Mouse (Mus musculus): ENCODE results near the gene Gm9125. TPM values are rescaled to one million over a fixed set of nuclear protein-coding genes. Genes with fewer than 3 reads are reported as not detected.
"Not testable (repeated sequence)": the region's sequence is repeated elsewhere in the genome, so short reads cannot be mapped to it uniquely, and the experiment has no call there.

Gm9125 gene
- total RNA-seq (2012; rRNA removed) (not detected in 2 replicates), total RNA-seq (2014; rRNA removed) (not detected in 2 replicates), polyA plus RNA-seq (2012; ENCODE audit: insufficient read length, low read depth) (not detected in 2 replicates)

DNA sequence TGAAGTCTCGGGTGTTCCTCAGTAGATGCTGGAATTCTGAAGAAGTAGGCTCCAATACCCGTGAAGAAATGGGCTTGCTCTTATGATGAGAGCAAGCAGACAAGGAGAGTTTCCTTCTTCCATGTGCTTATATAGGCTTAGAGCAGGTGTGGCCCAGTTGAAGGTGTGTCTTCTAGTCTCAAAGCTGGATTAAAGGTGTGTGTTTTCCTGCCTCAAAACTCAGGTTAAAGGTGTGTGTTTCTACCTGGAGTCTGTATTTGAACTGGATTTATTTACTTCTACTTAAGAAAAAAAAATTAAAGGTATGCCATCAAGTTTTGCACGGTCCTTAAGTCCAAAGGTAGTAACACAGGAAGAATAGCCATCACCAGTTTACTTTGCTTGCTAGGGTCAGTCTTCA, at the start of gene Gm9125:
Gene Gm9125 (minus strand): TSS at position 101 of the 400 bp plus-strand sequence.
- dilution Hi-C loops (cut with MboI; ENCODE audit: extremely low pct_ligation_motif_present, extremely low pct_unique_long_range_greater_than_20kb, low sequenced_read_pairs); H3K36me3 ChIP-seq (replicated peaks in 1 of 2; ENCODE audit: control insufficient read depth in 1 of 2, insufficient read depth in 1 of 2, low read length in 1 of 2); H3K9me3 ChIP-seq (replicated peaks; ENCODE audit: low read length); H3K27ac ChIP-seq (ENCODE audit: insufficient read depth, low read depth); DNase-seq (ENCODE audit: extremely low read depth); H3K4me1 ChIP-seq (ENCODE audit: control insufficient read depth in 1 of 2, insufficient read depth in 2 of 2); H3K9ac ChIP-seq (ENCODE audit: insufficient read depth, low read depth); H3K4me2 ChIP-seq (ENCODE audit: insufficient read depth, low read depth, poor library complexity, severe bottlenecking); H3K79me2 ChIP-seq (replicated peaks; ENCODE audit: control insufficient read depth, extremely low read depth, insufficient read depth, poor library complexity, severe bottlenecking); H3K27me3 ChIP-seq (replicated peaks); in situ Hi-C loops (cut with MboI; ENCODE audit: low pct_ligation_motif_present, low pct_unique_long_range_greater_than_20kb, low sequenced_read_pairs); H3K4me3 ChIP-seq (replicated peaks in 1 of 3; ENCODE audit: low read depth in 2 of 3, low read length in 2 of 3, poor library complexity in 1 of 3): not testable (repeated sequence)

DNA sequence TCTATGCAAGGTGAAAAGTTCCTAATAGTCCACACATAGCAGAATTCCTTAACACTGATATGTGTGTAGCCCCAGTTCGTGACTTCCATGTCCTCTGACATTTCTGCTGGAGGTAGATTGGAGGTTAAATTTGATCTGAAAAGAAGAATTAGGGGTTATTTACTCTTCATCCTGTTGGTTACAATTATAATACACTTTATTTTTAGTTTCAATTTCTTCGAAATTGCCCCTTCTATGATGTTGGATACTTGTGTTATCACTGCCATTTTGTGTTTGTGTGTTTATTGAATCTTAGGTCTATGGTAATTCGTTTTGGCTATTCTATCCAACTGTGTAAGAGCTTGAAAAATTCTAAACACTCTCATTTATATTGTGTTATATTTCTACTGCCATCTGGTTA, 17.9 kb upstream of the Gm9125 start, which contains the start of gene Gm10697:
Gene Gm10697 (minus strand): TSS at position 101 of the 400 bp plus-strand sequence.
- H3K4me3 ChIP-seq (replicated peaks in 1 of 3; ENCODE audit: low read depth in 2 of 3, low read length in 2 of 3, poor library complexity in 1 of 3); H3K9me3 ChIP-seq (replicated peaks; ENCODE audit: low read length); H3K27me3 ChIP-seq (replicated peaks); H3K9ac ChIP-seq (ENCODE audit: insufficient read depth, low read depth); in situ Hi-C loops (cut with MboI; ENCODE audit: low pct_ligation_motif_present, low pct_unique_long_range_greater_than_20kb, low sequenced_read_pairs); H3K79me2 ChIP-seq (replicated peaks; ENCODE audit: control insufficient read depth, extremely low read depth, insufficient read depth, poor library complexity, severe bottlenecking); H3K4me2 ChIP-seq (ENCODE audit: insufficient read depth, low read depth, poor library complexity, severe bottlenecking); DNase-seq (ENCODE audit: extremely low read depth); H3K27ac ChIP-seq (ENCODE audit: insufficient read depth, low read depth); dilution Hi-C loops (cut with MboI; ENCODE audit: extremely low pct_ligation_motif_present, extremely low pct_unique_long_range_greater_than_20kb, low sequenced_read_pairs); H3K36me3 ChIP-seq (replicated peaks in 1 of 2; ENCODE audit: control insufficient read depth in 1 of 2, insufficient read depth in 1 of 2, low read length in 1 of 2); H3K4me1 ChIP-seq (ENCODE audit: control insufficient read depth in 1 of 2, insufficient read depth in 2 of 2): not testable (repeated sequence)

DNA sequence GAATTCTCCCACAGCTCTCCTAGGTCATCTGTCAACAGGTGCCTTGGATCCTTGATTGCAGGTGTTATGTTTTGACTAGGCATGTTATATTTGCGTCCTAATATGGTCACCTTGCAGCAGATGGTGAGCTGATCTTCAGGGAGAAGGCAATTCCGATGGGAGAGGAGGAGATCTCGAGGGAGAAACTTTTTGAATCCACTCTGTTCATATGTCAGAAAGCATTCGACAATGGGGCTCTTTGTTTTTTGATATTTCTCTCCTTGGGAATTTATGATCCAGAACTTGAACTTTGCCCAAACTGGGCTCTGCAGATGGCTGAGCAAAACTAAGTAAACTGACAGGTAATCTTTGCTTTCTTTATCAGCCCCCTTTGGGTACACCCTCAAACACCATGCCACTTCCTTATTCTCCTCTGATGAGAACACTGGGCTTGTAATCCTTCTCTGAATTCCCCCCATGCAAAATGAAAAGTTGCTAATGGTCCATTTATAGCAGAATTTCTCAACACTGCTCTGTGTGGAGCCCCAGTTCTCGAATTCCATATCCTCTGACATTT, 5.0 kb downstream of the Gm9125 start:
- H3K4me3 ChIP-seq (replicated peaks in 1 of 3; ENCODE audit: low read depth in 2 of 3, low read length in 2 of 3, poor library complexity in 1 of 3); H3K27ac ChIP-seq (ENCODE audit: insufficient read depth, low read depth); H3K27me3 ChIP-seq (replicated peaks); dilution Hi-C loops (cut with MboI; ENCODE audit: extremely low pct_ligation_motif_present, extremely low pct_unique_long_range_greater_than_20kb, low sequenced_read_pairs); H3K9me3 ChIP-seq (replicated peaks; ENCODE audit: low read length); H3K79me2 ChIP-seq (replicated peaks; ENCODE audit: control insufficient read depth, extremely low read depth, insufficient read depth, poor library complexity, severe bottlenecking); H3K4me1 ChIP-seq (ENCODE audit: control insufficient read depth in 1 of 2, insufficient read depth in 2 of 2); H3K9ac ChIP-seq (ENCODE audit: insufficient read depth, low read depth); H3K36me3 ChIP-seq (replicated peaks in 1 of 2; ENCODE audit: control insufficient read depth in 1 of 2, insufficient read depth in 1 of 2, low read length in 1 of 2); DNase-seq (ENCODE audit: extremely low read depth); H3K4me2 ChIP-seq (ENCODE audit: insufficient read depth, low read depth, poor library complexity, severe bottlenecking); in situ Hi-C loops (cut with MboI; ENCODE audit: low pct_ligation_motif_present, low pct_unique_long_range_greater_than_20kb, low sequenced_read_pairs): not testable (repeated sequence)

DNA sequence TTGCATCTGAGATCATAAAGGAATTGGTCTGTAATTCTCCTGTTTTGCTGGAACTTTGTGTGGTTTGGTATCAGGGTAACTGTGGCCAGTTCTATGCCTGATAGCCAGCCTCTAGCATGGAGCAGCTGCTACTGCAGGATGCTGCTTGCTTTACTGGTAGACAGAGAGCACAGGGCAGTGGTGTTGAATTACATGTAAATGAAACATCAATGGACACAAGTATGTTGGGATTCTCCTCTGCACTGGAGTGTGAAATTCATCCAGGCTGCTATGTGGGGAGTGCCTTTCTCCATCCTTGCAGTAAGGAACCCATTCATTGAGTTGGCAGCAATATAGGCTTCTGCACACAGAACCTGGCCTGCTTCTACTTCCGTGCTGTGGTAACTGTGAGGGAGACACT, 16.4 kb downstream of the Gm9125 start:
- H3K9me3 ChIP-seq (replicated peaks; ENCODE audit: low read length); H3K27me3 ChIP-seq (replicated peaks); H3K4me2 ChIP-seq (ENCODE audit: insufficient read depth, low read depth, poor library complexity, severe bottlenecking); dilution Hi-C loops (cut with MboI; ENCODE audit: extremely low pct_ligation_motif_present, extremely low pct_unique_long_range_greater_than_20kb, low sequenced_read_pairs); H3K4me1 ChIP-seq (ENCODE audit: control insufficient read depth in 1 of 2, insufficient read depth in 2 of 2); H3K4me3 ChIP-seq (replicated peaks in 1 of 3; ENCODE audit: low read depth in 2 of 3, low read length in 2 of 3, poor library complexity in 1 of 3); H3K79me2 ChIP-seq (replicated peaks; ENCODE audit: control insufficient read depth, extremely low read depth, insufficient read depth, poor library complexity, severe bottlenecking); H3K27ac ChIP-seq (ENCODE audit: insufficient read depth, low read depth); DNase-seq (ENCODE audit: extremely low read depth); in situ Hi-C loops (cut with MboI; ENCODE audit: low pct_ligation_motif_present, low pct_unique_long_range_greater_than_20kb, low sequenced_read_pairs); H3K9ac ChIP-seq (ENCODE audit: insufficient read depth, low read depth); H3K36me3 ChIP-seq (replicated peaks in 1 of 2; ENCODE audit: control insufficient read depth in 1 of 2, insufficient read depth in 1 of 2, low read length in 1 of 2): not testable (repeated sequence)

DNA sequence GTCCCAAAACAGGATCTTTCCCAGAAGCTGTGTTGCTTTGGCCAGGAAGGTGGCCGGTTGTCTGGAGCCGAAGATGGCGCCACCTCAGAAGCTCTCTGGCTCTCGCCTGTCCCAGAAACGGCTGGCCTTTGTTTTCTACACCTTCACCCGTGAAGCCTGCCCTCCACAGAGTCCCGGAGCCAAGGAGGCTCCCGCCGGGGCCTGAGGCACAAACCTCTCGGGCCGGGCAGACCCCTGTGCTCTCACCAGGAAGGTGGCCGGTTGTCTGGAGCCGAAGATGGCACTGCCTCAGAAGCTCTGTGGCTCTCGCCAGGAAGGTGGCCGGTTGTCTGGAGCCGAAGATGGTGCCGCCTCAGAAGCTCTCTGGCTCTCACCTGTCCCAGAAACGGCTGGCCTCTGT, 20.3 kb downstream of the Gm9125 start:
- H3K4me2 ChIP-seq (ENCODE audit: insufficient read depth, low read depth, poor library complexity, severe bottlenecking); DNase-seq (ENCODE audit: extremely low read depth); H3K36me3 ChIP-seq (replicated peaks in 1 of 2; ENCODE audit: control insufficient read depth in 1 of 2, insufficient read depth in 1 of 2, low read length in 1 of 2); H3K27ac ChIP-seq (ENCODE audit: insufficient read depth, low read depth); H3K4me3 ChIP-seq (replicated peaks in 1 of 3; ENCODE audit: low read depth in 2 of 3, low read length in 2 of 3, poor library complexity in 1 of 3); H3K4me1 ChIP-seq (ENCODE audit: control insufficient read depth in 1 of 2, insufficient read depth in 2 of 2); H3K9me3 ChIP-seq (replicated peaks; ENCODE audit: low read length); H3K9ac ChIP-seq (ENCODE audit: insufficient read depth, low read depth); H3K79me2 ChIP-seq (replicated peaks; ENCODE audit: control insufficient read depth, extremely low read depth, insufficient read depth, poor library complexity, severe bottlenecking); H3K27me3 ChIP-seq (replicated peaks); in situ Hi-C loops (cut with MboI; ENCODE audit: low pct_ligation_motif_present, low pct_unique_long_range_greater_than_20kb, low sequenced_read_pairs); dilution Hi-C loops (cut with MboI; ENCODE audit: extremely low pct_ligation_motif_present, extremely low pct_unique_long_range_greater_than_20kb, low sequenced_read_pairs): not testable (repeated sequence)

Data from CH12.LX (cell line).